Mouse (Mus musculus) hindbrain, embryonic 11.5 days (tissue): ENCODE results near the gene Pycr2. TPM values are rescaled to one million over a fixed set of nuclear protein-coding genes. Genes with fewer than 3 reads are reported as not detected.
A peak's percentile ranks its signal among the peaks of the same experiment; 100 is the strongest.
"Not testable (repeated sequence)": the region's sequence is repeated elsewhere in the genome, so short reads cannot be mapped to it uniquely, and the experiment has no call there.

Source experiments
- ATAC-seq: fragments of 200-750 bp; cut with Nextera tagmentation; 2 replicates; pipeline ENCODE4 v1.8.0; 2017; ENCODE audit warnings: mild to moderate bottlenecking, moderate TSS enrichment, moderate library complexity; ENCODE audit not compliant: low FRiP score
- DNase-seq: peaks from one replicate; pipeline ENCODE4 v3.0.0-alpha.2; 2015; ENCODE audit warnings: low spot score
- H3K27ac ChIP-seq: fragments of 300-500 bp; sonication (generic); 2 replicates; pipeline ENCODE4 v1.5.1; 2014; ENCODE audit warnings: mild to moderate bottlenecking, low read depth, low read length
- H3K27me3 ChIP-seq: fragments of 300-500 bp; sonication (generic); 2 replicates; pipeline ENCODE4 v1.6.1; 2014; ENCODE audit warnings: mild to moderate bottlenecking, low read length, moderate library complexity, mixed read lengths; ENCODE audit not compliant: control insufficient read depth, insufficient read depth
- H3K36me3 ChIP-seq: fragments of 300-500 bp; sonication (generic); 2 replicates; pipeline ENCODE4 v1.6.1; 2014; ENCODE audit warnings: mild to moderate bottlenecking, low read length, moderate library complexity, mixed read lengths; ENCODE audit not compliant: control insufficient read depth, insufficient read depth
- H3K4me1 ChIP-seq: fragments of 300-500 bp; sonication (generic); replicated peaks from 2 replicates; pipeline ENCODE4 v1.6.1; 2014; ENCODE audit warnings: low read length, mixed read lengths; ENCODE audit not compliant: control insufficient read depth, insufficient read depth
- H3K4me2 ChIP-seq: fragments of 300-500 bp; sonication (generic); replicated peaks from 2 replicates; pipeline ENCODE4 v1.6.1; 2014; ENCODE audit warnings: mild to moderate bottlenecking, low read depth, low read length
- H3K4me3 ChIP-seq: fragments of 300-500 bp; sonication (generic); 2 replicates; pipeline ENCODE4 v1.5.1; 2014; ENCODE audit warnings: low read depth, low read length
- H3K9ac ChIP-seq: fragments of 300-500 bp; sonication (generic); 2 replicates; pipeline ENCODE4 v1.6.1; 2014; ENCODE audit warnings: low read depth, low read length
- H3K9me3 ChIP-seq: fragments of 300-500 bp; sonication (generic); 2 replicates; pipeline ENCODE4 v1.6.1; 2016; ENCODE audit warnings: low read length; ENCODE audit not compliant: control insufficient read depth
- WGBS: fragments of 180-500 bp; shearing (Covaris S2); extraction: QIAGEN DNeasy Blood & Tissue Kit; methylation state at CpG from one replicate; pipeline ENCODE4 v1.1.7; 2014; 5-methylcytosine and 5-hydroxymethylcytosine counted together
- polyA plus RNA-seq: library from polyadenylated mRNA; unstranded; fragments of >200 nt; fragmentation: Nextera tagmentation; extraction: Ambion mirVana; gene quantifications from 2 replicates; pipeline ENCODE4 v1.2.1, GENCODE M21; 2014

Pycr2 gene
- polyA plus RNA-seq, 1 experiment from 2014 or later = 81.2 TPM

DNA sequence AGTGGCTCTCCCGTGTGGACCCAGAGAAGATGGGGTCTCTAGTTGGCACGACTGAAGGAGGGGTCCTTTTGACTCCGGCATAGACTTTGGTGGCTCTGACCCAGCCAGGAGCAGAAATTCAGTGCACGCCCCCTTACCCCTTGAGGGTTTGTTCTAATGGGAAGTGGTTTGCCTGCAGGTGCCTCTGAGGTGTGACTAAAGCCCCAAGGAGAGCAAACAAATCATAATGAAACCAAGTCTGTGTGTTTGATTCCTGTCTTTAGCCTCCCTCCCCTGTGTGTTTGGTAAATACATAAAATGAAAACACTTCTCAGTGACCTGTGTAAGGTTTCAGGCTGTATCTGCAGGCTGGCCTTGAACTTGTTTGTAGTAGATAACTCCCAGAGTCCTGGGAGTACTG, 22.2 kb downstream of the Pycr2 start:
- no peak overlapping the region for H3K4me2 ChIP-seq
- no peak overlapping the region for H3K4me3 ChIP-seq
- no peak overlapping the region for H3K27ac ChIP-seq
- WGBS = 57% methylated on average over 4 of the region's 4 CpGs
- no peaks in the 10 kb centered on the region for H3K4me1 ChIP-seq
- H3K9ac ChIP-seq = no peak overlapping the region
- no peaks in the 10 kb centered on the region for H3K36me3 ChIP-seq
- DNase-seq (no peak), ATAC-seq (no peak)
- no peaks in the 10 kb centered on the region for H3K9me3 ChIP-seq
- no peaks in the 10 kb centered on the region for H3K27me3 ChIP-seq

DNA sequence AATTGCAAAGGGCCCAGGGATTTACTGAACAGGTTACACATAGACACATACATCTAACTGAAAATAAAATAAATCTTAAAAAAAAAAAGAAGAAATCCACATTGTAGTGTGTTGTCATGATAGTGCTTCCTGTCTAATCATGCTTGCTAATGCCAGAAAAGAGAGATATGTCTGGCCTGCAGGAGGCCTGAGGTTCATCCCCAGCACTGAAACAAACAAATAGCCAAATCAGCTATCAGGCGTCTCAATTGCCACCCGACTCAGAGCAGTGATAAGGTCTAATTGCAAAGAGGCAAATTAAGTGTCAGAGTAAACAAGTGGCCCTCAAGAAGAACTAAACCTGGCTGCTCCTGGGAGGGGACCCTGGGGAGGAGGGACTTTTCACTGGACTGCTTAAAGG, 25.5 kb downstream of the Pycr2 start:
- H3K4me3 ChIP-seq = no peak overlapping the region
- H3K4me2 ChIP-seq = no peak overlapping the region
- no peaks in the 10 kb centered on the region; the same call in 1 of the 2 replicates for H3K4me1 ChIP-seq
- no peak for ATAC-seq
- no peaks in the 10 kb centered on the region for H3K36me3 ChIP-seq
- WGBS = 82% methylated on average over 2 of the region's 2 CpGs
- no peaks in the 10 kb centered on the region for H3K9me3 ChIP-seq
- no peak overlapping the region for H3K9ac ChIP-seq
- DNase-seq = no peak
- peaks cover 12% of the 10 kb centered on the region for H3K27me3 ChIP-seq
- H3K27ac ChIP-seq = no peak overlapping the region

DNA sequence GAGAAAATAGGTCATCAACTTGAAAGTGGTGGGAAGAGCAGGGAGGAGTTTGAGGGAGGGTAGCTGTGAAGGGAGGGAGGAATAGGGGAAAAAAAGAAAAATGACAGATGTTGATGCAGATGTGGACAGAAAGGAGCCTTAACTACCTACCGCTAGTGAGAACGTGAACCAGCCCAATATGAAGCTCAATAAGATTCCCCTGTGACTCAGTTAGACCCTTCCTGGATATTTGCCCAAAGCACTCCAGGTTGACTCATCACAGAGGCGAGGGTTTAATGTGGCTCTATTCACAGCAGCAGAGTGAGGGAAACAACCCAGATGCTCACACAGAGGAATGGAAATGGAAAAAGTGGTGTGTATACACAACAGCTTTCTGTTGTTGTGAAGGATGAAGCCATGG, 27.0 kb downstream of the Pycr2 start:
- DNase-seq (no peak), ATAC-seq (no peak)
- no peaks in the 10 kb centered on the region for H3K9me3 ChIP-seq
- no peak overlapping the region for H3K4me3 ChIP-seq
- WGBS = 86% methylated on average over 3 of the region's 3 CpGs
- H3K36me3 ChIP-seq = no peaks in the 10 kb centered on the region
- H3K27me3 ChIP-seq = peaks cover 26% of the 10 kb centered on the region
- H3K4me1 ChIP-seq = no peaks in the 10 kb centered on the region; the same call in none of the 2 replicates
- H3K27ac ChIP-seq = no peak overlapping the region
- H3K4me2 ChIP-seq = no peak overlapping the region
- H3K9ac ChIP-seq = no peak overlapping the region

DNA sequence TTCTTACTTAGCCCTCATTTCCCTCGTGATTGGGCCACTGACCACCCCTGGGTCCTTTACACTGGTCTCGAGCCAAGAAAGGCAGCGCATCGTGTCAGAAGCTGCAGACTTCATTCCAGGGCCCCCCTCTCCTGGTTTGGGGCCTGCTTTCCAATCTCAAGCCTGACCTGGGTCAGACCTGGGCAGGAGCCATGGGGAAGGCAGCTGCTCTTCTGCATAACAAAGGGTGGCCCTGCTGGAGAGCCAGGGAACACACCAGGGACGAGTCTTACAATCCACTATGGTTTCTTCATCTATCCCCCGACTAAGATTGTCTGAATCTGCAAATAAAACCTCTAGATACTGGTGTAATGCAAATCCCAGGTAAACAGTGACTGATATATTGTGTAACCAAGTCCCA, 29.6 kb downstream of the Pycr2 start:
- H3K27ac ChIP-seq = no peak overlapping the region
- no peak overlapping the region for H3K4me2 ChIP-seq
- H3K36me3 ChIP-seq = no peaks in the 10 kb centered on the region
- no peak overlapping the region for H3K9ac ChIP-seq
- WGBS = 9% methylated on average over 6 of the region's 6 CpGs
- DNase-seq (peak; percentile 20), ATAC-seq (no peak)
- peaks cover 40% of the 10 kb centered on the region for H3K27me3 ChIP-seq
- no peaks in the 10 kb centered on the region for H3K9me3 ChIP-seq
- H3K4me3 ChIP-seq = no peak overlapping the region
- H3K4me1 ChIP-seq = no peaks in the 10 kb centered on the region; the same call in none of the 2 replicates

DNA sequence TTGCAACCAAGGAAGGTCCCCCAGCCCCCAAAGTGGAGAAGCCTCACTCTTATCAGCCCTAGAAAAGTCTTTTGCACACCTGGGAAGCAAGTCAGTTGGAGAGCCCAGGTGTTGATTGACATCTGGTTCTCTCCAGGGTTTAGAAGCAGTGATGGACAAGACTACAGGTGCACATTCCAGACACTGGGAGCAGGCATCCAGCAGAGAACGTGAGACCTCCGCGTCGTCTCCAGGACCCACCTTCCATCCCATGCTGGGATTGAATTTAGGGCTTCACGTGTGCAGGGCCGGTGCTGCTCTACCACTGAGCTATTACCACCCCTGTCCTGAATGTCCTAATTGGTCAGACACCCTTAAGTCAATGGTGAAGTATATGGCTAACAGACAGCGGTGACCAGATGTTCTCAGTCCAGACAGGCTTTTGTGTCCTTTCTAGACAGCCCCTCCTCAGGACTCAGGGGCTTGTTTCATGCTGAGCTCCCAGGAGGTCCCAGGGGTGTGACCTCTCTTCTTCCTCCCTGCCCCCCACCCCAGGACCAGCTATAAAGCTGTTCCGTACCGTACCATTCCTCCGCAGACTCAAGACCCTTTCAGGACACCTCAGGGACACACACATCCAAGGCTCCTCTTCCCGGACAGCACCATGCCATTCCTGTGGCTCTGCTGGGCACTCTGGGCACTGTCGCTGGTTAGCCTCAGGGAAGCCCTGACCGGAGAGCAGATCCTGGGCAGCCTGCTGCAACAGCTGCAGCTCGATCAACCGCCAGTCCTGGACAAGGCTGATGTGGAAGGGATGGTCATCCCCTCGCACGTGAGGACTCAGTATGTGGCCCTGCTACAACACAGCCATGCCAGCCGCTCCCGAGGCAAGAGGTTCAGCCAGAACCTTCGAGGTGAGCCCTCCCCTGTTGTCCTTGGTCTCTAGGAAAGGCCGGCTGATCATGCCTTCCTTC, 30.6 kb downstream of the Pycr2 start, which contains the start of gene Lefty1:
TSS of gene Lefty1 (plus strand) at position 556 of the 953 bp plus-strand sequence.
- no peak within 1 kb of the TSS for H3K9ac ChIP-seq
- peak; percentile 10 for DNase-seq
- WGBS = 9% methylated on average over 21 of the region's 21 CpGs

GRCm38 (mm10) chr1:180936610-180937398, 32.7 kb downstream of the Pycr2 start:
- H3K9ac ChIP-seq, H3K36me3 ChIP-seq, H3K27ac ChIP-seq, H3K4me1 ChIP-seq, H3K9me3 ChIP-seq: not testable (repeated sequence)
- WGBS = 2% methylated on average over 29 of the region's 41 CpGs
- Histone ChIP-seq H3K4me3 (peak overlapping the region; percentile 16; the same call in 1 of the 2 replicates), H3K4me2 (peak overlapping the region; percentile 36), H3K27me3 (peaks cover 50% of the 10 kb centered on the region)
- DNase-seq (peak; percentile 43), ATAC-seq (peak; percentile 75; the same call in 1 of the 2 replicates)

More for the DNA sequence above, 30.6 kb downstream of the Pycr2 start, which contains the start of gene Lefty1:
- H3K4me1 ChIP-seq = no peaks in the 10 kb centered on the region; the same call in none of the 2 replicates
- no peak for ATAC-seq
- H3K9me3 ChIP-seq = no peaks in the 10 kb centered on the region
- no peak within 1 kb of the TSS for H3K4me3 ChIP-seq
- no peak within 1 kb of the TSS for H3K27ac ChIP-seq
- no peaks in the 10 kb centered on the region for H3K36me3 ChIP-seq
- H3K27me3 ChIP-seq = peaks cover 40% of the 10 kb centered on the region
- H3K4me2 ChIP-seq = no peak within 1 kb of the TSS

GRCm38 (mm10) chr1:180937631-180938030, 33.5 kb downstream of the Pycr2 start:
- not testable (repeated sequence) for H3K36me3 ChIP-seq, H3K4me2 ChIP-seq, H3K9ac ChIP-seq, DNase-seq, H3K9me3 ChIP-seq, H3K4me3 ChIP-seq, H3K27ac ChIP-seq, ATAC-seq, H3K4me1 ChIP-seq
- WGBS = 10% methylated on average over 13 of the region's 13 CpGs
- peaks cover 57% of the 10 kb centered on the region for H3K27me3 ChIP-seq

DNA sequence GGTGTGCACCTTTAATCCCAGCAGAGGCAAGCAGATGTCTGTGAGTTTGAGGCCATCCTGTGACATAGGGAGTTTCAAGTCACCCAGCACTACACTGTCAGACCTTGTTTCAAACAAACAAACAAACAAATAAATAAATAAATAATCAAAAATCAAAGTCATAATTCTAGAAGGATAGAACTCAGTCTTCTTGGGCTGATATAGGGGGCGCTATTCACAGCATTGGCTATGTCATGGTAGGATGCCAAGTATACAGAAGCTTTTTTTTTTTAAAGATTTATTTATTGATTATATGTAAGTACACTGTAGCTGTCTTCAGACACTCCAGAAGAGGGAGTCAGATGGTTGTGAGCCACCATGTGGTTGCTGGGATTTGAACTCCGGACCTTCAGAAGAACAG, 34.7 kb downstream of the Pycr2 start:
- peaks cover 63% of the 10 kb centered on the region for H3K27me3 ChIP-seq
- H3K36me3 ChIP-seq, H3K4me2 ChIP-seq, H3K4me3 ChIP-seq, H3K9me3 ChIP-seq, ATAC-seq, H3K9ac ChIP-seq, H3K27ac ChIP-seq, DNase-seq, H3K4me1 ChIP-seq: not testable (repeated sequence)
- WGBS = 81% methylated on average over 2 of the region's 2 CpGs
